ENCODE assay signal across 16 mouse cellular contexts in the genomic region with DNA sequence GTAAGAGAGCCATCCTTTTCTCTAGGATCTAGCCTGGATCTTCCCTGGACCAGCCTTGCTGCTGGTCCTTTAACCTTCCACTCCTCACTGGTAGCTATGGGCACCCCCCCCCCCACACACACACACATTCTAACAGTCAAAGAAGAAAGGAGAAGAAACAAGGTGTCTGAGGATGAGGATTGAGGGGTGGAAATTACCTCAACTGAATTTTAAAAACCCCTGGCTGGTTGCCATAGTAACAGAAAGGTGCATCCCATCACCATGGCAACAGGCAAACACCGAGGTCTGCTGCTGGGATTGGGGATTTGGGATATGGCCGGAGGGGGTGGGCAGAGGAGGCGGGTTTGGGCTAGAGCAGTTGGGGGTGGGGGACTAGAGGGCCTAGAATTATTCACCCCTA. TPM values are rescaled to one million over a fixed set of nuclear protein-coding genes. Genes with fewer than 3 reads are reported as not detected.
DNase-seq lines count a peak whose midpoint lies in the region; ATAC-seq lines count a peak whose summit lies in the region.
"Had no signal": no experiment of that assay in that cellular context is flagged by ENCODE, and none has a peak within 500 bp of the region (broad histone marks: within the 10 kb centered on the region; RNA-seq: fewer than 3 reads in every experiment).

No protein-coding gene starts in this region.

- H3K4me3 ChIP-seq in forebrain, embryonic 11.5 days (ENCODE audit: low read depth, low read length) = no peak overlapping the region
- no peak overlapping the region for H3K4me3 ChIP-seq in hindbrain, embryonic 15.5 days
- H3K4me3 ChIP-seq in midbrain, embryonic 14.5 days (replicated peaks; ENCODE audit: low read depth, low read length) = no peak overlapping the region

- 0 out of 2 replicates have a peak overlapping the region, but pooled peaks have one; percentile 1 for H3K4me2 ChIP-seq in forebrain, embryonic 11.5 days (ENCODE audit: low read depth, low read length, severe bottlenecking)
- no peak overlapping the region for H3K4me2 ChIP-seq in hindbrain, embryonic 15.5 days
- H3K4me2 ChIP-seq in midbrain, embryonic 14.5 days (ENCODE audit: low read length) = peak overlapping the region; percentile 26; the same call in 1 of the 2 replicates

- ATAC-seq in forebrain, embryonic 11.5 days (replicated peaks; ENCODE audit: low FRiP score) = peak; percentile 42; the same call in 1 of the 2 replicates
- peak; percentile 47 for ATAC-seq in hindbrain, embryonic 15.5 days (ENCODE audit: low FRiP score, low read depth)
- peak; percentile 32; the same call in 1 of the 2 replicates for ATAC-seq in midbrain, embryonic 14.5 days (ENCODE audit: low FRiP score, low TSS enrichment)
- ATAC-seq in frontal cortex, adult (ENCODE audit: low TSS enrichment) = no peak

- peaks cover 25% of the 10 kb centered on the region for H3K4me1 ChIP-seq in forebrain, embryonic 11.5 days (replicated peaks; ENCODE audit: control insufficient read depth, insufficient read depth, low read length)
- H3K4me1 ChIP-seq in hindbrain, embryonic 15.5 days (replicated peaks) = peaks cover 48% of the 10 kb centered on the region
- peaks cover 56% of the 10 kb centered on the region for H3K4me1 ChIP-seq in midbrain, embryonic 14.5 days (ENCODE audit: control insufficient read depth, insufficient read depth, low read length)

- H3K27ac ChIP-seq in forebrain, embryonic 11.5 days (ENCODE audit: low read depth, low read length) = no peak overlapping the region
- peak overlapping the region; percentile 67 for H3K27ac ChIP-seq in hindbrain, embryonic 15.5 days (replicated peaks)
- H3K27ac ChIP-seq in midbrain, embryonic 14.5 days (replicated peaks; ENCODE audit: low read depth, low read length) = peak overlapping the region; percentile 91

- 6% methylated on average over 3 of the region's 3 CpGs for WGBS in forebrain, embryonic 11.5 days
- 13% methylated on average over 3 of the region's 3 CpGs for WGBS in hindbrain, embryonic 15.5 days
- WGBS in midbrain, embryonic 14.5 days = 9% methylated on average over 3 of the region's 3 CpGs

- H3K9ac ChIP-seq in forebrain, embryonic 11.5 days (ENCODE audit: low read length) = no peak overlapping the region
- H3K9ac ChIP-seq in hindbrain, embryonic 15.5 days = no peak overlapping the region
- no peak overlapping the region; the same call in 1 of the 2 replicates for H3K9ac ChIP-seq in midbrain, embryonic 14.5 days (replicated peaks; ENCODE audit: low read length)

- H3K36me3 ChIP-seq in forebrain, embryonic 11.5 days (ENCODE audit: control insufficient read depth, insufficient read depth, low read length) = no peaks in the 10 kb centered on the region
- no peaks in the 10 kb centered on the region for H3K36me3 ChIP-seq in hindbrain, embryonic 15.5 days
- no peaks in the 10 kb centered on the region for H3K36me3 ChIP-seq in midbrain, embryonic 14.5 days (ENCODE audit: control insufficient read depth, insufficient read depth, low read length)

- no peaks in the 10 kb centered on the region for H3K9me3 ChIP-seq in forebrain, embryonic 11.5 days (ENCODE audit: control insufficient read depth, low read length)
- no peaks in the 10 kb centered on the region for H3K9me3 ChIP-seq in hindbrain, embryonic 15.5 days
- H3K9me3 ChIP-seq in midbrain, embryonic 14.5 days (ENCODE audit: control insufficient read depth, low read length) = no peaks in the 10 kb centered on the region

- DNase-seq in R1 (ENCODE audit: low read depth, low spot score) = peak; percentile 59
- DNase-seq in forebrain, embryonic 11.5 days (ENCODE audit: low spot score) = peak; percentile 69
- DNase-seq in midbrain, embryonic 14.5 days = peak; percentile 93
- DNase-seq in layer of hippocampus, postnatal 14 days (ENCODE audit: low spot score in 2 of 2) = no peak
- no peak for DNase-seq in adrenal gland, postnatal 14 days
- DNase-seq in urinary bladder, postnatal 10 days (ENCODE audit: low spot score) = no peak
- DNase-seq: adrenal gland, adult 2 months; cerebellum, adult 8-10 months; heart, adult 18-20 months; heart, postnatal 36 days; layer of hippocampus, adult 9-11 months; right cerebral cortex, postnatal 4 days had no signal

- H3K27me3 ChIP-seq in forebrain, embryonic 11.5 days (ENCODE audit: control insufficient read depth, insufficient read depth, low read length) = no peaks in the 10 kb centered on the region
- H3K27me3 ChIP-seq in hindbrain, embryonic 15.5 days = no peaks in the 10 kb centered on the region
- H3K27me3 ChIP-seq in midbrain, embryonic 14.5 days (ENCODE audit: control insufficient read depth, insufficient read depth, low read length) = no peaks in the 10 kb centered on the region

RNA-seq across cellular contexts. Expression of gene Sema3f, which starts 19.4 kb away (rescaled TPM):
- 13.2 and 15.9 TPM in 2 replicates for polyA plus RNA-seq in forebrain, embryonic 11.5 days (2014; fragmentation: Nextera tagmentation; extraction: Ambion mirVana)
- polyA plus RNA-seq in hindbrain, embryonic 15.5 days (2015; fragmentation: Nextera tagmentation; extraction: Ambion mirVana) = 14.0 and 18.5 TPM in 2 replicates
- 34.0 and 37.0 TPM in 2 replicates for polyA plus RNA-seq in midbrain, embryonic 14.5 days (2014; fragmentation: Nextera tagmentation; extraction: Ambion mirVana)
- total RNA-seq in layer of hippocampus, postnatal 14 days (2021) = 1 to 10 TPM; 4.3 to 4.8 TPM
- total RNA-seq in adrenal gland, postnatal 14 days (2021) = 22.8 and 25.9 TPM in 2 replicates

RNA-seq across cellular contexts. Expression of gene Rbm5, which starts 41.1 kb away (rescaled TPM):
- 198 and 206 TPM in 2 replicates for polyA plus RNA-seq in forebrain, embryonic 11.5 days (2014; fragmentation: Nextera tagmentation; extraction: Ambion mirVana)
- polyA plus RNA-seq in hindbrain, embryonic 15.5 days (2015; fragmentation: Nextera tagmentation; extraction: Ambion mirVana) = 230 and 247 TPM in 2 replicates
- 190 and 241 TPM in 2 replicates for polyA plus RNA-seq in midbrain, embryonic 14.5 days (2014; fragmentation: Nextera tagmentation; extraction: Ambion mirVana)
- total RNA-seq in layer of hippocampus, postnatal 14 days (2021) = 100 to 1,000 TPM; 157 to 160 TPM
- total RNA-seq in adrenal gland, postnatal 14 days (2021) = 108 and 137 TPM in 2 replicates

RNA-seq across cellular contexts. Expression of gene Gnat1, which starts 50.2 kb away (rescaled TPM):
- polyA plus RNA-seq in forebrain, embryonic 11.5 days (2014; fragmentation: Nextera tagmentation; extraction: Ambion mirVana) = 1.6 and 2.6 TPM in 2 replicates
- polyA plus RNA-seq in hindbrain, embryonic 15.5 days (2015; fragmentation: Nextera tagmentation; extraction: Ambion mirVana) = 2.0 and 3.6 TPM in 2 replicates
- 0.97 and 2.0 TPM in 2 replicates for polyA plus RNA-seq in midbrain, embryonic 14.5 days (2014; fragmentation: Nextera tagmentation; extraction: Ambion mirVana)
- total RNA-seq in layer of hippocampus, postnatal 14 days (2021) = under 1 TPM in 1 of 2 experiments, not detected in 1; 0.60 TPM
- 0.34 and 0.41 TPM in 2 replicates for total RNA-seq in adrenal gland, postnatal 14 days (2021)
- total RNA-seq: heart, adult 18-20 months; heart, postnatal 36 days; megakaryocyte progenitor cell, adult 5-6 weeks; neutrophil, adult 5-6 weeks had no signal

Comparison
In these comparisons a context has a peak if more than half of its experiments do, and no peak if none do; other contexts are left out.
1. DNase-seq: peak in R1 (single experiment), forebrain, embryonic 11.5 days (single experiment) and midbrain, embryonic 14.5 days (single experiment); none in layer of hippocampus, postnatal 14 days (0 of 2), adrenal gland, postnatal 14 days (single experiment) and urinary bladder, postnatal 10 days (single experiment).